Mouse (Mus musculus) embryonic facial prominence, embryonic 12.5 days (tissue): ENCODE data around the gene Retreg3. TPM values are rescaled to one million over a fixed set of nuclear protein-coding genes. Genes with fewer than 3 reads are reported as not detected.

Experiments used
- ATAC-seq: fragments of 200-750 bp; cut with Nextera tagmentation; 2 replicates; pipeline ENCODE4 v1.8.0; 2017; ENCODE audit not compliant: insufficient number of reproducible peaks, insufficient read depth, low FRiP score, low TSS enrichment
- H3K27ac ChIP-seq: fragments of 300-500 bp; sonication (generic); 2 replicates; pipeline ENCODE4 v1.5.1; 2016; ENCODE audit warnings: mild to moderate bottlenecking
- H3K27me3 ChIP-seq: fragments of 300-500 bp; sonication (generic); 2 replicates; pipeline ENCODE4 v1.6.1; 2016; ENCODE audit warnings: mild to moderate bottlenecking, moderate library complexity
- H3K36me3 ChIP-seq: fragments of 300-500 bp; sonication (generic); 2 replicates; pipeline ENCODE4 v1.6.1; 2016; ENCODE audit warnings: mild to moderate bottlenecking
- H3K4me1 ChIP-seq: fragments of 300-500 bp; sonication (generic); 2 replicates; pipeline ENCODE4 v1.6.1; 2016
- H3K4me2 ChIP-seq: fragments of 300-500 bp; sonication (generic); replicated peaks from 2 replicates; pipeline ENCODE4 v1.6.1; 2016; ENCODE audit warnings: mild to moderate bottlenecking, moderate library complexity
- H3K4me3 ChIP-seq: fragments of 300-500 bp; sonication (generic); 2 replicates; pipeline ENCODE4 v1.5.1; 2016; ENCODE audit warnings: mild to moderate bottlenecking
- H3K9ac ChIP-seq: fragments of 300-500 bp; sonication (generic); 2 replicates; pipeline ENCODE4 v1.6.1; 2016; ENCODE audit warnings: mild to moderate bottlenecking, moderate library complexity
- H3K9me3 ChIP-seq: fragments of 300-500 bp; sonication (generic); 2 replicates; pipeline ENCODE4 v1.6.1; 2016; ENCODE audit warnings: mild to moderate bottlenecking, moderate library complexity
- WGBS: fragments of 180-500 bp; shearing (Covaris S2); methylation state at CpG from one replicate; pipeline ENCODE4 v1.1.7; 2016; 5-methylcytosine and 5-hydroxymethylcytosine counted together
- polyA plus RNA-seq: library from polyadenylated mRNA; unstranded; fragments of >200 nt; fragmentation: Nextera tagmentation; extraction: Ambion mirVana; gene quantifications from 2 replicates; pipeline ENCODE4 v1.2.1, GENCODE M21; 2016

Retreg3 gene
- polyA plus RNA-seq, 1 experiment from 2014 or later: 18.6 TPM

DNA sequence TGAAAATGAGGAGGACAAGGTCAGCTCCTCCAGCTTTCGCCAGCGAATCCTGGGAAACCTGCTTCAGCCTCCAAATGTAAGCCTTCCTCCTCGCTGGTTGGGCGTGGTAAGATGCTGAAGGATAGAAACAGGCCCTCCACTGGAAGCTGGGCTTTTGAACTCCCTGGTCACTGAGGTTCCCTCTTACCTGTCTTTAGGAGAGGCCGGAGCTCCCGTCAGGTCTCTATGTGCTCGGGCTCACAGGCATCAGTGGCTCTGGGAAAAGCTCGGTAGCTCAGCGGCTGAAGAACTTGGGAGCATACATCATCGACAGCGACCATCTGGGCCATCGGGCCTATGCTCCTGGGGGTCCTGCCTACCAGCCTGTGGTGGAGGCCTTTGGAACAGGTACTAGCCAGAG lies 34.9 kb downstream of the Retreg3 start:
- no peak overlapping the region for H3K4me3 ChIP-seq
- no peak overlapping the region for H3K4me2 ChIP-seq
- H3K36me3 ChIP-seq: peaks cover 29% of the 10 kb centered on the region
- no peak overlapping the region for H3K9ac ChIP-seq
- H3K27me3 ChIP-seq: peaks cover 19% of the 10 kb centered on the region
- no peak overlapping the region for H3K27ac ChIP-seq
- H3K9me3 ChIP-seq: no peaks in the 10 kb centered on the region
- 95% methylated on average over 12 of the region's 12 CpGs for WGBS
- ATAC-seq: no peak
- H3K4me1 ChIP-seq: peaks cover 35% of the 10 kb centered on the region

DNA sequence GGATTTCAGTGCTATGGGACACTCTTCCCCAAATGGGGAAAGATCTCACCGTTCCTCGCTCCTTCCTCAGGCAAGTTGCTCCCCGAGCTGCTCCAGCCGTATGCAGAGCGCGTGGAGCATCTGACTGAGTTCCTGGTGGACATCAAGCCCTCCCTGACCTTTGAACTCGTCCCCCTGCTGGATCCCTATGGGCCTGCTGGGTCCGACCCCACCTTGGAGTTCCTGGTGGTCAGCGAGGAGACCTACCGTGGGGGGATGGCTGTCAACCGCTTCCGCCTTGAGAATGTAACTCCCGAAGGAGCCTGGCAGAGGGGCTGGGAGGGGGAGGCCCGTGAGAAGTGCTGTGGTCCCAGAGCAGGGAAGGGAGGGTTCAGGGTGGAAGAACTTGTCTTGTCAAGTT lies 35.4 kb downstream of the Retreg3 start:
- Histone ChIP-seq H3K27me3 (peaks cover 24% of the 10 kb centered on the region), H3K4me1 (peaks cover 39% of the 10 kb centered on the region), H3K4me2 (0 out of 2 replicates have a peak overlapping the region, but pooled peaks have one; percentile 13), H3K27ac (no peak overlapping the region), H3K9ac (no peak overlapping the region), H3K4me3 (no peak overlapping the region), H3K9me3 (no peaks in the 10 kb centered on the region), H3K36me3 (peaks cover 24% of the 10 kb centered on the region)
- 80% methylated on average over 14 of the region's 14 CpGs for WGBS
- ATAC-seq: no peak

DNA sequence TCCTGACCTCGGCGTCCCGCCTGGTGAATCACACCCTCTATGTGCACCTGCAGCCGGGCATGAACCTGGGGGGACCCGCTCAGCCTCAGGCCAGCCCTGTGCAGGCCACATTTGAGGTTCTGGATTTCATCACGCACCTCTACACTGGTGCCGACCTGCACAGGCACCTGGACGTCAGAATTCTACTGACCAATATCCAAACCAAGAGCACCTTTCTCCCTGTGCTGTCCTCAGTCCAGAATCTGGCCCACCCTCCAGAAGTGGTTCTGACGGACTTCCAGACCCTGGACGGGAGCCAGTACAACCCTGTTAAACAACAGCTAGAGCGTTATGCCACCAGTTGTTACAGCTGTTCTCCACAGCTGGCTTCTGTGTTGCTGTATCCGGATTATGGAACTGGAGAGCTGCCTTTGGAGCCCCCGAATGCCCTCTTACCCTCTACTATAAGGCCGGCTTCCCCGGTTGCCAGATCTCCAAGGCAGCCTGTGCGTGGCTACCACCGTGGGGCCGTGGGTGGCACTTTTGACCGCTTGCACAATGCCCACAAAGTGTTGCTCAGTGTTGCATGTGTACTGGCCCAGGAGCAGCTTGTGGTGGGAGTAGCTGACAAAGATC lies 36.5 kb downstream of the Retreg3 start:
- H3K27ac ChIP-seq: peak overlapping the region; percentile 84
- ATAC-seq: peak; percentile 29; the same call in 1 of the 2 replicates

DNA sequence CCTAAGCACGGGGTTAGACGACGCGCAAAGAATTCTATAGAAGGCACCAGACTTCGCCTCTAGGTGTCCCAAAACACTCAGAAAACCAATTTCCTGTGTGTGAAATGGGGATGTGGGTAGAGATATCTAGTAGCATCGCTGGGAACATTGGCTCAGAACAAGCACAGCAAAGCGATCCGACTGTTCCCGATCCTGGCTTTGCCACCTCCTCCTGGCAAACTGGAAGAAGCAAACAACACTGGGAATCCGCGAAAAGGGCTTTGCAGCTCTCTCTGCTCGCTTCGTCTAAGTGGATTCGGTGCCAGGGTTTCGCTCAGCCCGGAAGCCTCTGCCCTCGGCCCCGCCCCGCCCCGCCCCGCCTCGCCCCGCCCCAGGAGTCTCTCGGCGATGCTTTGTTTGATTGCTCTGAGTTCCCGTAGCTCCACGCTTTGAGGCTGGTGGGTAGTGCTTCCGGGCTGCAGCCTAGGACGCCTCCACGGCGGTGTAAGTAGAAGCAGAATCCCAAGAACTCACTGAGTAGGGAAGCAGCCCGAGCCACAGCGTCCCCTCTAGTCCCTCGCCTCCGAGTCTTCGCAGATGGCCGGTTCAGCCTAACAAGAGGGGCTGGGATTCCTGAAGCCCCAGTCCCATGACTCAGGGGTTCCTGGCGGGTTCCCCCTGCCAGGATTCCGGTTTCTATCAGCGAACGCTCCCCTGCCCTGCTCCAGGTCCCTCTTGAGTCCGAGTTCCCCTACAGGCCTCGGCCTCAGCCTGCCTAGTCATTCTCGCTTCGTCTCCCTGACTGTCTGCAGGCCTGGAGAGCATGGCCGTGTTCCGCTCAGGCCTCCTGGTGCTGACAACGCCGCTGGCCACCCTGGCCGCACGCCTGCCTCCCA lies 37.2 kb downstream of the Retreg3 start, which contains the start of gene Coasy:
Gene Coasy (plus strand): TSS at position 358 of the 875 bp plus-strand sequence.
- peaks cover 30% of the 10 kb centered on the region for H3K4me1 ChIP-seq
- peaks cover 15% of the 10 kb centered on the region for H3K36me3 ChIP-seq
- H3K9ac ChIP-seq: peak within 1 kb of the TSS; percentile 88
- peaks cover 42% of the 10 kb centered on the region for H3K27me3 ChIP-seq
- no peaks in the 10 kb centered on the region for H3K9me3 ChIP-seq
- H3K27ac ChIP-seq: peak within 1 kb of the TSS; percentile 84
- peak within 1 kb of the TSS; percentile 74 for H3K4me3 ChIP-seq
- under 1% methylated on average over 51 of the region's 51 CpGs for WGBS
- peak within 1 kb of the TSS; percentile 90 for H3K4me2 ChIP-seq
- ATAC-seq: peak; percentile 81

More for the DNA sequence above, 36.5 kb downstream of the Retreg3 start:
- H3K9ac ChIP-seq: peak overlapping the region; percentile 88
- H3K27me3 ChIP-seq: peaks cover 35% of the 10 kb centered on the region
- H3K4me2 ChIP-seq: peak overlapping the region; percentile 90
- H3K4me3 ChIP-seq: peak overlapping the region; percentile 74
- H3K4me1 ChIP-seq: peaks cover 37% of the 10 kb centered on the region
- H3K9me3 ChIP-seq: no peaks in the 10 kb centered on the region
- peaks cover 15% of the 10 kb centered on the region for H3K36me3 ChIP-seq
- 34% methylated on average over 19 of the region's 19 CpGs for WGBS

DNA sequence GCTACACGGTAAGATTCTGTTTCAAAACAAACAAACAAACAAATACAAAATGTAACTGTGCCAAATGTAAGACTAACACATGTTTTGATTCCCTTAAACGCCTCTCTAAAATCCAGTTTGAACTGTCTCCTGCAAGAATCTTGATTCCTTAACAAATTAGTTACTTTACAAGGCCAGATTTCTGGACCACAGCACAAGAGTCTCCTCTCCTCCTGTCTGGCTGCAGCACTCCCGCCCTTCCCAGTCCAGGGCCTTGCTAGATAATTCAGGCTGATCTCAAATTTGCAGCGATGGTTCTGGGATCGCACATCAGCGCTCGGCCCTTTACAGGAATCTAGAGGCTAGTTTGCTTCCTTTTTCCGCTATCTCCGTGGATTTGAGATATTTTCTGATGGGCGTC lies 38.0 kb downstream of the Retreg3 start:
- no peak for ATAC-seq
- Histone ChIP-seq H3K4me3 (peak overlapping the region; percentile 74), H3K27ac (peak overlapping the region; percentile 84), H3K9ac (peak overlapping the region; percentile 88; the same call in 1 of the 2 replicates), H3K4me1 (peaks cover 27% of the 10 kb centered on the region), H3K4me2 (peak overlapping the region; percentile 90), H3K36me3 (peaks cover 15% of the 10 kb centered on the region), H3K9me3 (no peaks in the 10 kb centered on the region), H3K27me3 (peaks cover 50% of the 10 kb centered on the region)
- WGBS: 4% methylated on average over 10 of the region's 10 CpGs

DNA sequence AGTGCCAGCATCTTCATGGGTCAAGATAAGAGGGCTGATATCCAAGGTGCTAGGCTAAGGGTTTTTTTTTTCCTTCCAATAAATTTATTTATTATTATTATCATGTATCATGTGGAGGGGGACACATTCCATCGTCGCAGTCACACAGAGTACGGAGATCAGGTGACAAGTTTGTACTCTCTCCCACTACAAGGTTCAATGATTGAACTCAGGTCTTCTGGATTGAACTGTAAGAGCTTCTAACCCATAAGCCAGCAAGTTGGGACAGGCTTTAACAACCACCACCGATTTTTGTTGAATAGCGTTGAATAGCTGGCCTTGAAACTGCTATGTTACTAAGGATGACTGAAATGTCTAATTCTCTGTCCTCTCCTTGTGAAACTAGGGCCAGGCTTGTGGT lies 39.3 kb downstream of the Retreg3 start:
- Histone ChIP-seq H3K9me3 (no peaks in the 10 kb centered on the region), H3K27me3 (peaks cover 57% of the 10 kb centered on the region), H3K27ac (no peak overlapping the region), H3K4me3 (no peak overlapping the region), H3K9ac (no peak overlapping the region), H3K4me1 (peaks cover 18% of the 10 kb centered on the region), H3K36me3 (peaks cover 9% of the 10 kb centered on the region; the same call in 1 of the 2 replicates), H3K4me2 (no peak overlapping the region)
- no peak for ATAC-seq
- WGBS: 65% methylated on average over 5 of the region's 5 CpGs

DNA sequence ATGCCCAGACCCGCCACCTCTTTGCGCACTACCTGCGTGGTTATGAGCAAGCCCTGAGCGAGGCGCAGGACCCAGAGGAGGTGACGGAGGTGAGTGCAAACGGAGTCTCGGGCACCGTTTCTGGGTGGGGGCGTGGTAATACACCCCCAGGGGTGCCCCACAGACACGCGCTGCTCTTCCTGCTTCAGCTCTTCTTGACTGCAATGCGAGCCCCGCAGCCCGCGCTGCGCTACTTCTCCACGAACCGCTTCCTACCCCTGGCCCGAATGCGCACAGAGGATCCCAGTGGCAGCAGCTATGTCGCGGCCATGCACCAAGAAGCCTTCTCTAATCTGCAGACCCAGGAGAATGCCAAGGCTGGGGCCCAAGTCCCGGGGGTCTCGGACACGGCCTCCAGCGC lies 39.9 kb downstream of the Retreg3 start:
- Histone ChIP-seq H3K4me2 (peak overlapping the region; percentile 32), H3K4me3 (peak overlapping the region; percentile 4; the same call in 1 of the 2 replicates), H3K36me3 (peaks cover 5% of the 10 kb centered on the region; the same call in 1 of the 2 replicates), H3K4me1 (peaks cover 18% of the 10 kb centered on the region), H3K9me3 (no peaks in the 10 kb centered on the region), H3K9ac (no peak overlapping the region), H3K27me3 (peaks cover 57% of the 10 kb centered on the region), H3K27ac (no peak overlapping the region)
- WGBS: 2% methylated on average over 27 of the region's 27 CpGs
- ATAC-seq: no peak

DNA sequence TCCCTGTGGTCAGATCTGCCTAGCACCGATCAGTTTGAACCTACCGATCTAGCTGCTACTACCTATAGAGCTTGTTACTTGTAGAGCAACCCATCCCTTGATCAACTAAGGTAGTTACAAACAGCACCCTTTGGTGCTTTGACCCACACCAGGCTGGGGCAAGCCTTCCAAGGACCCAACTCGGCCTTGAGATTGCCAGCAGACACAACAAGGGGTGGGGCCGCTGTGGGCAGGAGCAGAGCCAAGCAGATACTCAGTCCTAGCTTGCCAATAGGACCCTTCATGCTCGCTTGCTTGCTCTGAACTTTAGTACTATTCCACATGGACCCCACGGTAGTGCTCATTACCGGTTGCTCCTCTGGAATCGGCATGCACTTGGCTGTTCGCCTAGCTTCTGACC lies 41.6 kb downstream of the Retreg3 start, which contains the start of gene Hsd17b1:
Gene Hsd17b1 (plus strand): TSS at position 291 of the 400 bp plus-strand sequence.
- Histone ChIP-seq H3K4me1 (peaks cover 7% of the 10 kb centered on the region), H3K4me3 (no peak within 1 kb of the TSS), H3K27me3 (peaks cover 57% of the 10 kb centered on the region), H3K4me2 (no peak within 1 kb of the TSS), H3K27ac (no peak within 1 kb of the TSS), H3K9me3 (no peaks in the 10 kb centered on the region), H3K36me3 (no peaks in the 10 kb centered on the region), H3K9ac (no peak within 1 kb of the TSS)
- no peak for ATAC-seq
- 69% methylated on average over 9 of the region's 9 CpGs for WGBS

DNA sequence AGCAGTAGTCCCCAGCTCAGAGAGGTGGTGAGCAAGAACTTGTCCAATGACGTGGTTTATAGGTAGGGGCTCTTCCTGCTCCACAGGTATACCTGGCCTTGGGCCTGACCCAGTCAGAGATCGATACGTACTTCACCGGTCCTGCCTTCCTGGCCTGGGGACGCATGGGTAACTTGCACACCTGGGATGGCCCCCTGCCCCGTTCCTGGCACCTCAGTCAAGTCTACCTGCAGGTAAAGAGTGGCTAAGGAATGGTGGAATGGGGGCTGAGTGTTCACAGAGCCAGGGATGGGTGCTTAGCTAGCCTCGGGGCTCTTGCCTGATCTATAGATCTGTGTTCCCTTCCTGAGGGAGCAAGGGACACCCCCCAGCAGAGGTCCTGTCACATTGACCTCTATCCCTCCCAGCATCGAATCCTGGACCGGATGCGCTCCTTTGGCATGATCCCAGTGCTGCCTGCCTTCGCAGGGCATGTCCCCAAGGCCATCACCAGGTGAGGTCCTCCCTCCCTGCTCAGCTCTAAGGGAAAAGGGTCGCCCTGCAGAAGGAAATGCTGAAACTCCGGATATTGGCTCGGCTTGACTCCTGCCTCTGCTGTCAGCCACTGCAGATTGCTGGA lies 47.8 kb downstream of the Retreg3 start:
- no peaks in the 10 kb centered on the region for H3K36me3 ChIP-seq
- H3K27me3 ChIP-seq: peaks cover 29% of the 10 kb centered on the region
- no peak overlapping the region for H3K27ac ChIP-seq
- H3K9me3 ChIP-seq: no peaks in the 10 kb centered on the region
- peaks cover 6% of the 10 kb centered on the region; the same call in 1 of the 2 replicates for H3K4me1 ChIP-seq
- no peak overlapping the region for H3K4me3 ChIP-seq
- ATAC-seq: no peak
- no peak overlapping the region for H3K9ac ChIP-seq
- H3K4me2 ChIP-seq: no peak overlapping the region
- 74% methylated on average over 14 of the region's 14 CpGs for WGBS

DNA sequence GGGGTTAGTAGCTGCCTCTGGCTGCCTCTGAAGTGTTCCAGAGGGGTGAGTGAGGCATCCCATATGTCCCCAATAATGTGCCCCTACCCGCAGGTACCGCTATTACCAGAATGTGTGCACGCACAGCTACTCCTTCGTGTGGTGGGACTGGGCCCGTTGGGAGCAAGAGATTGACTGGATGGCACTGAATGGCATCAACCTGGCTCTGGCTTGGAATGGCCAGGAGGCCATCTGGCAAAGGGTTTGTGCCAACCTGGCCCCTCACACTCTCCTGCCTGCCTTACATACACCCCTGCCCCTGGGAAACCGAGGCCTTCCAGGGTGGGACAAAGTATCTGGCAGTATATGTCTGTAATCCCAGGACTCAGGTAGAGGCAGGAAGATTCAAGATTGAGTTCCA lies 48.7 kb downstream of the Retreg3 start:
- 0 out of 2 replicates have a peak overlapping the region, but pooled peaks have one; percentile 72 for H3K4me3 ChIP-seq
- H3K27me3 ChIP-seq: peaks cover 19% of the 10 kb centered on the region
- peak overlapping the region; percentile 69; the same call in 1 of the 2 replicates for H3K9ac ChIP-seq
- peaks cover 6% of the 10 kb centered on the region; the same call in 1 of the 2 replicates for H3K4me1 ChIP-seq
- no peak for ATAC-seq
- H3K36me3 ChIP-seq: no peaks in the 10 kb centered on the region
- WGBS: 75% methylated on average over 6 of the region's 6 CpGs
- peak overlapping the region; percentile 98 for H3K4me2 ChIP-seq
- no peak overlapping the region for H3K27ac ChIP-seq
- H3K9me3 ChIP-seq: no peaks in the 10 kb centered on the region

DNA sequence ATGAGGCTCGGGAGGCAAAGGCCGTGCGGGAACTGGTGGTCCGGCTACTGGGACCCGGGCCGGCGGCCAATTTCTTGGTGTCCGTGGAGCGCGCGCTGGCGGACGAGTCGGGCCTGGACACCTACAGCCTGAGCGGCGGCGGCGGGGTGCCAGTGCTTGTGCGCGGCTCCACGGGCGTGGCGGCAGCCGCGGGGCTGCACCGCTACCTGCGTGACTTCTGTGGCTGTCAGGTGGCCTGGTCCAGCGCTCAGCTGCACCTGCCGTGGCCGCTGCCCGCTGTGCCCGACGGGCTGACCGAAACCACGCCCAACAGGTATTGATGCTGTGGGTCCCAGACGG lies 49.5 kb downstream of the Retreg3 start:
- Histone ChIP-seq H3K36me3 (no peaks in the 10 kb centered on the region), H3K27me3 (peaks cover 19% of the 10 kb centered on the region), H3K4me2 (peak overlapping the region; percentile 98), H3K27ac (no peak overlapping the region), H3K9ac (peak overlapping the region; percentile 69), H3K4me3 (peak overlapping the region; percentile 72), H3K9me3 (no peaks in the 10 kb centered on the region), H3K4me1 (peaks cover 6% of the 10 kb centered on the region; the same call in 1 of the 2 replicates)
- WGBS: under 1% methylated on average over 36 of the region's 36 CpGs
- 0 out of 2 replicates have a peak, but pooled peaks have one; percentile 30 for ATAC-seq
